Mouse (Mus musculus): Measurements from ENCODE around the gene Rab11fip4.

DNA sequence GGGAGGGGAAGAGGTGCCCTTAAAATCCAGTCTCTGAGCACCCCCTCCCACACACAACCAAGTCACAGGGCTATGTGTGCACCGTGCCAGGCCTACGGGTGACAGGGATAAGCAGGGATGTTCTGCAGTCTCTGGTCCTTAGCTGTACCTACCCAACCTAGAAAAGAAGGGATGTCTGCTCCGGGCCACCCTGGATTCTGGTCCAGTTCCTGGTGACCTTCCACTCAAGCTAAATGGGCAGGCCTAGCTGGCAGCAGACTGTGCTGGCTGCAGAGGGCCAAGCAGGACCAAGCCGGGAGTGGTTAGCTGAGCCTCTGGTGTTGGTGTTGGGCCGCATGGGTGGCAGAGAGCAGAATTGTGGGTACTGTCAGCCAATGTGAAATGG lies 571 bp downstream of the Rab11fip4 start:
- no peak for TF ChIP-seq CTCF (IDR thresholded peaks at IDR 0.05; ENCODE audit: extremely low read depth, insufficient read depth, insufficient read length, insufficient replicate concordance)
- TF ChIP-seq POLR2A (IDR thresholded peaks at IDR 0.05; ENCODE audit: low read depth, low read length) = no peak
